Mouse (Mus musculus) spleen, postnatal 14 days (tissue): Measurements from ENCODE around the gene Xylt1.

Experiments
- DNase-seq, 2 experiments: peaks; one replicate each; pipeline ENCODE4 v3.0.0; 2021 to 2022; ENCODE audit warnings: low spot score in 2 of 2

Gene Xylt1

DNA sequence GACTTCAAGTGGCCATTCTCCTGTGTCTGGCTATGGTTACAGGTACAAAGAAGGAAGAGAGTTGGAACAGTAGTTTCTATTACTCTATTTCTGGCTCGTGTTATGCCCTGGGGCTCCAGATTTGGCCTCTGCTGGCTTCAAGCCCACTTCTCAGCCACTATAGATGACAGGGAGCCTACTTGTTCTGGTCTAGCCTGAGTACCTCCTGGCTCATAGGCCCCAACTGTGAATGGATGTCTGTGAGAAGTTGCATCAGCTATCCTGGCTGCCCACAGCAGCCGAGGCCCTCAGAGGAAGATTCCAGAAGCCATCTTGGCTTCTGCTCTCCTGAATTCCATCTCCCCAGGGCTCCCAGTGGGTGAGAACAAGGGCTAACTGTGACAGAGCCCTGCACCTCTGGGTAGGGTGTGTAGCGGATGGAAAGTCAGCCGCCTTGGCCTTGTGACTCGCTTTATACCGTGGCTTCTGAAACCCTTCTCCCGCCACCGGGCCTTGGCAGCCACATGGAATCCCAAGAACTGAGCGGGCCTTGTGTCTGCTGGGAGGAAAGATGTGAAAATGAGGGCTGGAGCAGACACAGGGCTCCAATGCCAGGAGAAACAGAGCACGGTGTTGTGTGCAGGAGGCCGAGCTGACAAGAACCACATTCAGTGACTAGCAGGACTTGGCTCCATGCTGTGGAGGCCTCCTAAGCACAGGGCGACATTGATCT lies 55.1 kb downstream of the Xylt1 start:
- no peak for DNase-seq

DNA sequence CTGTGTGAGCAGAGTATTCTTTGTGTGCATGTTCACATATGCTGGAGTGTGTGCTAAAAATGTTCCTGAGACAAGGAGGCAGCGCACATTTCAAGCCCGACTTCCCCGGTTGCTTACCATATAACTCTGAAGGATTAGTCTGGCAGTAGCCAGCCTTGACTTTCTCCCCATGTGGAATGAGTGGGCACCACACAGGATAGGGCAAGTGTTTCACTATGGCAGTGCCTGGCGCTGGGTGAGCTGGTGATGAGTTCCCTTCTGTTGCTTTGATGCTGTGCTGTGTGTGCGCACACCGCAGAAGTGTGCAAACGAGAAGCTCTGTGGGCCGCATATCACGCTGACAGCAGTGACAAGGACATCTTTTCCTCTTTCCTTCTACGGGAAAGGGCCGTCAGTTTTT lies 56.1 kb downstream of the Xylt1 start:
- no peak for DNase-seq

DNA sequence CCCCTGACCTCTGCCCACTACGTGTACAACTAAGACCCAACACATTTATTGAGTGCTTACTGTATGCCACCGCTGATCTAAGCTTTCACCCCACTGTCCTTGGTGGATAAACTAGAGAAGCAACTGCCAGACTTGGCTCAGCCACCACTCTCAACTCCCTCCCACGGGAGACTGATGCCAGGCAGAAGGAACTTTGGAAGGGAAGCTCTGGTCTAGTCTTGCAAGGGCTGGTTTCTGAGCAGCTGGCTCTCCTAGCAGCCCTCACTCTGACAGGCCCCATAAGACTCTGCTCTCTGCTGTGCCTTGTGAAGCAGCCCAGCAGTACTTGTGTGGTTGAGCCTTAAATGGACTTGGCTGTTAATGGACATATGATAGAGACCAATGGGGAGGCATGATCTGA lies 60.2 kb downstream of the Xylt1 start:
- DNase-seq, result no peak

DNA sequence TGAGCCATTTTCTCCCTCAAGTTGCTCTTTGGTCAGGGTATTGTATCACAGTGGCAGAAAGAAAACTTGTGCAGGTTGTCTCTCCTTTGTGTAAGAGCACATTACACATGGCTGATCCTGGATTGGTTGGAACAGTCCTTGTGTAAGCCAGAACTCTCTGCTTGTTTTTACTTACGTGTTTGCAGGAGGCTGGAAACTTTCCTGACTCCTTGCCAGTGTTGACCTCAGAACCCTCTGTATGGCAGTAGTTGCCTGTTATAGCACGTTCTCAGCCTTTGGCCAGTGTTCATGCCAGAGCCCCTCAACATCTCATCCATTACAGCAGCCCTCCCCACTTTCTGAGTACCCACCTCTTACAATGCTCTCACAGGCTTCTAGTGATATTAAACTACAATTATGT lies 61.9 kb downstream of the Xylt1 start:
- DNase-seq, result no peak

DNA sequence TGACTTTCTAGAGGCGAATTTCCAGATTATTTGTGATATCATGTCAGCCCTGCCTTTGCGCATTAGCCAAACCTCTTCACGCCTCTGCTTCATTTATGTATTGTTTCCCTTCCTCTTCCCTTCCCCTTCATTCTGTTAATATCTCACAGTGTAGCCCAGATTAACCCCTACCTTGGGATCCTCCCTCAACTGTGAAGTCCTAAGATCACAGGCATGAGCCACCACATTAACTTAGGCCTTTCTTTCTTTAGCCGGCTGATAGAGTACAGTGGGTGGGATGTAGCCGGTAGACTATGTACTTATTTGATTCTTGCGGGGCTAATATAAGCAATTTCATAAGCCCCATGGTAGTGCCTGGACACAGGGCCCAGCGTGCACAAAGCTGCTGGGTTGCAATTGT lies 62.4 kb downstream of the Xylt1 start:
- DNase-seq, result no peak

DNA sequence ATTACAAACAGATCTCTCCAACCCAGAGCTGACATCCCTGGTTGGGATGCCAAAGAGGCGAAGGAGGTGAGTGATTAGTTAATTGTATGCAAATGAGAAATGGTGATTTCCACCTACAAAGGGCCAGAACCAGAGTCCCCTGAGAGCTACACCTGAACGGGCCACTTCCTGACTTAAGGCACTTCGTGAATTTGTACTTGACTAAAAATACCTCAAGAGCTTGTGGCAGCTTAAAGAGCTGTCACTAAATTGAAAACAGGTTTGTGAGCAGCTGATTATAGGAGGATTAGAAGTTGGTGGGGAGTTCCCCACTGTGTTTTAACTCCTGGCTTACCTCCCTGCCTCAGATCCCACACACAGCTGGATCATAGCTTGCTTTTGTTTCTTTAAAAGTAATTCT lies 64.7 kb downstream of the Xylt1 start:
- DNase-seq, result no peak

DNA sequence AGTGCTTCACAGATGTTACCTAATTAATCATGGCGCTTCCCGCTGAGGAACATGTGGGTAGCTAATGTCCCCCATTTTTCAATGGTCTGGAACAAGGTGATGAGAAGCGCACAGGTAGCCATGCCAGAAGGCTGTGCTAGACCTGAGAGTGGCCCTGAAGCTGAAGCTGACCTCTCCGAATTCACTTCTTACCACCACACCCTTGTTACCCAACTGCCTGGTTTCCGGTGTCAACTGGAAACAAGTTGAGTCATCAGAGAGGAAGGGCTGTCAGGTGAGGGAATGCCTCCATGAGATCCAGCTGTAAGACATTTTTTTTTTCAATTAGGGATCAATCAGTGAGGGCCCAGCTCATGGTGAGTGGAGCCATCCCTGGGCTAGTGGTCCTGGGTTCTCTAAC lies 68.8 kb downstream of the Xylt1 start:
- DNase-seq, result no peak

DNA sequence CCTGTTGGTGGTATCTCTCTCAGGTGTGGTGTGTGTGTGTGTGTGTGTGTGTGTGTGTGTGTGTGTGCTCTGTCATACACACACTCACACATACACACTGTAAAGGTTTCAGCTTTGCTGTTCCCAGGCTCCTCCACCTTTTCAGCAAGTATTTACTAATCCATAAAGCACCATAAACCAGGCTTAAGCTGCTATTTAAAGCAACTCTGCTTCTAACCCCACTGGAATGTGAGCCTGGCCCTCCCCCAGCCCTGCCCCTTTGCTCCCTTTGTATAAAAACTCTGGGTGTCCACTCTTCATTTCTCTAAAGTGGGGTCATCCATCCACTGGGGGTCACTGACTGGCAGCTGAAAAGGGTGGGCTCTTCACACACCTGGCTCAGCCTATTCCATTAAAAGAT lies 70.4 kb downstream of the Xylt1 start:
- no peak for DNase-seq

DNA sequence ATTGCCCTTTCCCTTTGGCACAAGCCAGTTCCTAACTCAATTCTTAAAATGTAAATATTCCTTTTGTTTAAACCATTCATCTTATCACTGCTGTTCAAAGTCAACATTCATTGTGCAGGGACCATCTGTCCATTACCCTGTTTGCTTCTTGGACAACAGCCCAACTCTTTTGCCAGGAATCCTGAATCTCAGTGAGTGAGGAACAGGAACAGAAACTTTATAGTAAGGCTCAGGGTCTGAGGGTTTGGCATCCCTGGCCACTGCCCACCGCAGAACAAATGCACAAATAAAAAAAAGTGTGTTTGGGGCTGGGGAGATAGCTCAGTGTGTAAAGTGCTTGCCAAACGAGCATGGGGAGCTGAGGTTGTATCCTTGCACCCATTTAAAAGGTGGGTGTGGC lies 71.5 kb downstream of the Xylt1 start:
- no peak for DNase-seq

DNA sequence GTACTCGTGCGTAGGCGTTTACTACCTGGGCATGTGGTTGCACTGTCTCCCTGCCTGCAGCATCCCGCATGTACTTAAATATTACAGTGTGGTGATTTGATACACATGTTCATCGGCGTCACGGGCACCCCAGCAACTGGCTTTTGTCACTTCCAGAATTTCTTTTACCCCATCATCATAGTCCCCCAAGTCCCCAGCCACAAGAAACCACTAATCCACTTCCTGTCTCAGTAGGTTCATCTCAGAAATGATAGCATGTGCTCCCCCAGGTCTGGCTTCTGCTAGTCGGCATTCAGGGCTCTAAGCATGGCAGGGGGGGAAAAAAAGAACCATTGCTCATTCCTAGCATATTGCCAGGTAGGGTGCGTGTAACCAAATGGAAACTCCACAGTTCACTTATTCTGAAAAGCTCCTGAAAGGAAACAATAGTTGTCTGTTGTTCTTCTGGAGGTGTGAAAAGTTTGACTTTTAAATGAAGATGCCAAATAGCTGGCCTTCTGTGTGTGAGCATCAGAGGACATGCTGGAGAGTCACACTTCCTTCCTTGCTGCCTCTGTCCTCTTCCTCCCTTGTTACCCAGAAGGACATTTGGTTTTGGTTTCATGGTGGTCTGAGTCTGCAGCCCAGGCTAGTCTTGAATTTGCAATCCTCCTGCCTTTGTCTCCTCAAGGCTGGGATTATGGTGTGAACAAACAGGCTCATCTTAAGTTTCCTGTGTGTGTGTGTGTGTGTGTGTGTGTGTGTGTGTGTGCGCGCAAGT lies 74.2 kb downstream of the Xylt1 start:
- DNase-seq, result no peak

DNA sequence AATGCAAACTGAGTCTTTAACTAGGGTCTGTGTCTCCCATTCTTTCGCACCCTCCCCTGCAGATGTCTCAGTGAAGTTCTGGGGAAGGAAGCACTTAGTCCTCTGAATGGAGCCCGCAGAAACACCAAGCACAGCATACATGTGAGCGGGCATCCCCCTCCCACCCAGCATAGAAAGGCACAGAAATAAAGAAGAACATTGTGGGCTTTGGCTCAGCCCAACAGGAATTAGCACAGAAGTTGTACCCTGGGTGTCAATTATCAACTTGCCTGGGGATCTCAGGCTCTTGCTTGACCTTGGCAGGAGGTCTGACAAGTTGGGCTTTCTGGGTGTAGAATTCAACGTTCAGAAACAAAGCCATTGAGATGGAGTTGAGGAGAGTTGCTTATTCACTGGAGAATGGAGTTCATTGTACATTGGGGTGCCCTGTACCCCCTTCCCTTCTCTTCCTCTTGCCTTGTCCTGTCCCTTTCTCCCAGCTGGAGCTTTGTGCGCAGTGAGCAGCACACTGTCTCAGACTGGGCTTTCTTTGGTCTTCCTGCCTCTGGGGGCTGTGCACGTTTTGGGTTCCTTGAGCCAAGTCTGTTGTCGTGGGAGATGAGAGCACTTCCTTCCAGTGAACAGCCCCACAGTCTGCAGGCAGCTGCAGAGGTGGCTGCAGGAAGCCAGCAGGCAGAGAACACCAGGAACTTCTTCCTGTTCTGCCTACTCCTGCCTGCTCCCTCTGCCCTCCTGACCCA lies 81.6 kb downstream of the Xylt1 start:
- no peak for DNase-seq

DNA sequence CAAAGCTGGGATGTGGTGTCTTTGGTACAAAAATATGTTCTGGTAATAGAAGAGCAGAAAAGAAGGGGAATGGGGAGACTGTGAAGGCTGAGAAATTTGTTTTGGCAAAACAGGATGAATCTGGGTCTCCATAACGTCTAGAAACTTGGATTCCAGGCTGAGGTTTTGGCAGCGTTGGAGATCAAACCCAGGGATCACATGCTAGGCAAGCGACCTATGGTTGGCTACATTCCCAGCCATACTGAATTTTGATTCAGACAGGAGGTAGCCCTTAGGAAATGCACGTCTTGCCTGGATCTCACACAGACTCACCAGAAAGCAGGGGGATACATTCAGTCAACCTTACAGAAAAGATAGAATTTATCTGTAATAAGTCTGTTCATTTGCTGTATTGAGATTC lies 84.2 kb downstream of the Xylt1 start:
- DNase-seq, result no peak

DNA sequence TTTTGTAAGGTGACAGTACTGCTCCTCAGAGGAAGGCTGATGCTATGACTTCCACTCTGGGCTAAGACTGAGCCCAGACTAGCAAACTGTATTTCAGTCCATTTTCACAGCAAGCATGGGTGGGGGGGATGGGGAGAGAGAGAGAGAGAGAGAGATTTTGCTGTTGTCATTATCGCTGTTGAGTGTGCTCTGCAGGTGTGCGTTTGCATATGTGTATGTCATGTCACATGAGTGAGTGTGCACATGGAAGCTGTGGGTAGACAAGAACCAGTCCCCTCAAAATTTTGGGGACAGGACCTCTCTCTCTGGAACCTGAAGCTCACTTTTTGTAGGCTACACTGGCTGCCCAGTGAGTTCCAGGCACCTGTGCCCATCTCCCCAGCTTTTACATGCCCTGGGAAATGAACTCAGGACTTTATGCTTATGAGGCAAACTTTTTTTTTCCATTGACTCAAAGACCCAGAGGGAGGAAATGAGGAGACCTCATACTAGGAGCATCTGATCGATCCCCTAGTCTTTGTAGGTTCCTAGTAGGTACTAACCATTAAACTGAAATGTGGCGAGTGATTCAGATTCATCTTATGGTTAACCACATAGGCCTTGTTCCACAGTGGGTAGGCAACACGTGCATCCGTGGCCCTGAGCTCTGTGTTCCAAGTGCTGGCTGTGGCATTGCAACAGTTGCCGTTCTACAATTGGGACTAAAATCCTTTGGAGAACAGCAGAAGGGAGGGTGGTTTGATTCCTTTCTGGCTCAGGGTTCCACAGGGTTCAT lies 85.4 kb downstream of the Xylt1 start:
- no peak for DNase-seq

DNA sequence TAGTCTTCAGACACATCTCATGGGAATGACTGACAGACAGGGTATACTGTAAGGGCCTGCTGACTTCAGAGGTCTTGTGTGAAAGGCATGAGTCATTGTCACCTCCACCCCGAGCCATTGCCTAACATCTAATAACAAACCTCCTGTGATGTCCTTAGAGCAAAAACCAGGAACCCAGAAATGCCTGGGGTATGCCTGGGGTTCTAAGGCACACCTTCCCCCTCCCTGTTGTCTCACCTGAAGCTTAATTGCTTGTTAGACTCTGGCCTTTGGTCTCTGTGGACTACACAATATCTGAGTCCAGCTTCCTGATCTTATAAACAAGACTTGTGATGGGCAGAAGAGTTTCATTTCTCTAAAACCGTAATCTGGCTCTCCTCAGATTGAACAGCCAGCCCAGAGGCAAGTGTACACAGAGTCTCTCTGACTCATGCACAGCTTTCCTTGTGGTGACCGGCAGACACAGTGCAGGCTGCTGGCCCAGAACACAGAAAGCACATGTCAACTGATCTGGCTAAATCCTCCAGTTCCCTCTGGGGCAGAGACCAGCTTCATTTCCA lies 89.5 kb downstream of the Xylt1 start:
- DNase-seq, result no peak

DNA sequence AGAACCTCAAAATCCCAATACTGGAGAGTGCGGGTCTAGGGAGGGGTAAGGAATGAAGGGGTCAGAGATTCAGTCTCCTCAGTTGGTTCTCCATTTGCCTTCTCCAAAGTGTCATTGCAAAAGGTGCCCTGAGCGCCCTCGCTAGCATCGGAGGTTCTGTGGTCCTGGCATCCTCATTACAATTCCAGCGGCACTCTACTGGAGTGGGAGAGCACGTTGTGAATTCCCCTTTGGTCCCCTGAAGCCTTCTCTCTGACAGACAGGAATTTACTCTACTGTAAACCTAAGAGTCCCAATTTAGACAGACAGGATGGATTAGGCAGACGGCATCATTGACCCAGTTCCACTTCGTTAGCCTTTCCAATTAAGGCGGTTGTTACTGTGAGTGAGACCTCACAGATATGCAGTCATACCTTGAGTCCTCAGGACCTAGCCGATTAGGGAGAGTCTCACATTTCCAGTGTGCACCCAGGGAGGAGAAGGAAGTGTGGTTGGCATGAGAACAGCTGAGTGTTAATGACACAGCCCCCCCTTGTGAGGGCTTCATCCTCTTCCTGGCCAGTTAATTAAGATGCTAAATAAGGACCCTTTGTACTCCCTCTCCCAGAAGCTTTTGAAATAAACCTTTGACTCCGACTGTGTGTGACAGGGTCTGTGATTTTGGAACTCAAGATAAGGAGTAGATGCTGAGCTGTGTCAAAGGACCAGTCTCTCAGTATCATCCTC lies 91.4 kb downstream of the Xylt1 start:
- DNase-seq, result no peak

DNA sequence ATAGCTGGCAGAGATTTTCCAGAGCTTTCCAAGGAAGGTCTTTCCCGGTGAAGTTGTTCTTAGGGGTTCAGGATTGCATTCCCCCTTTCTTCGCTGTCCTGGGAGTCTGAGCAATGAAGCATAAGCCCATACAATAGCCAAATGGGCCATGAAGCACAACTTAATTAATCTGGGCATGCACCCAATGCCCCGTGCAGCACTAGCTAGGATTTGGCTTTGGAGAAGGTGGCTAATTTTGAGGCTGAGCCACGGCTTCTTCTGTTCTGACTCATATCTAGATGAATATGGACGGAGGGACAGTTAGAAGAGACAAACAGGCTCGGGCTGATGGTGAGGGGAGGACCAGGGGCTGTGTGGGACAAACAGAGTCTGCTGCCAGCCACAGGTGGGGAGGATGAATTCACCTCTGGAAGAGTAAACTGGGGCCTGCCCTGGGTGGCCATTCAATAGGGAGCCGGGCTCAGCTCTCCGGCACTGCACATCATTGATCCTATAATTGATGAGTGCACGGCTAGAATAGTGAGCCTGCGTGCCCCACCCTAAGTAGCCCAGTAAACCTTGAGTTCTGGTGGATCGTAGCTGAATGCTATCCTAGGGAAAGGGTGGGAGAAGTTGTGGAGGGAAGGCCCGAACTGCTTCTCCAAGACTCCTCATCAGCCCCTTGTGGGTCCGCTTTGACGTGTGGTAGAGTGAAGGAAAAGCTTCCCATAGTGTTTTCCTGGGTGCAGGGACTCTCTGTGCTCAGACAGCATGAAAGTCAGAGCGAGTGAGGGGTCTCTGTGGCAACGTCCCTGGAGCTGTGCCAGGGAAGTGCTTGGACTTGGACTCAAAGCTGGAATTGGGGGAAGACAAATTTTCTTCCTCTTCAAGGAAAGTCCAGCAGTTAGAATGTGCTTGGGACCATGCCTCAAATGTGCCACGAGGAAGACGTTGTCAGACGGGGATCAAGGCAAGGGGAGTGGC lies 92.3 kb downstream of the Xylt1 start:
- DNase-seq, result no peak

DNA sequence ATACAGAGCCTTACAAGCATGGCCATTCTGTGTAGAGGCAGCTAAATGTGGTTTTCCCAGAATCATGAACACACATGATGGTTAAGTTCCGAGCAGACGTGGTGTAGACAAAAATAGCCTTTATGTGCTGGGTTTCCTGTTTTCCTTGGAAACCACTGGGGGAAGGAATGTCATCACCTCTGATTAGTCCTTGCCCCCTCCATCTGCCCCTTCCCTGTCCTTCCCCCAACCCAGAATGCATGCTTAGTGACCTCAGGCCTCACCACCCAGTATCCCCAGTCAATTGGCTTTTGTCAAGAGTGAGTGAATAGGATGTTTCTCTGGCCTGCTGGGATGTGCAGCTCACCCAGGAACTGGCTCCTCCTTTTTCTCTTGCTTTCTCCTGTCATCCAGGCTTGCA lies 93.5 kb downstream of the Xylt1 start:
- no peak for DNase-seq

DNA sequence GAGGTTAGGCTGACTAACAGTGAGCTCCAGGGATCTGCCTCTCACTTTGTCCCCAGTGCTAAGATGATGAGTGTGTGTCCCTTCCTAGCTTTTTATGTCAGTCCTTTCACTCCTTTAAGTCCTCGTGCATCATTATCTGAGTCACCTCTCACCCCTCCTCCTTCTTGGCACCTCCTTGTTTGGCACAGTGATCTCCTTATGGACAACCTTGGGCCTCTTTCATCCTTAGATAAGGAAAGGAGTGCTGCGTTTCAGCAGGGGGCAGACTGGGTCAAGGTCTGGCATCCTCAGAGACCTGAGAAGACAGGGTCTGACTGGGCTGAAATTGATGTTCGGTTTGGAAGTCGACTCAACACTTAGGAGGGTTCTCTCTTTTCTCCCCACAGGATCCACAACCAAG lies 94.3 kb downstream of the Xylt1 start:
- DNase-seq, result no peak

DNA sequence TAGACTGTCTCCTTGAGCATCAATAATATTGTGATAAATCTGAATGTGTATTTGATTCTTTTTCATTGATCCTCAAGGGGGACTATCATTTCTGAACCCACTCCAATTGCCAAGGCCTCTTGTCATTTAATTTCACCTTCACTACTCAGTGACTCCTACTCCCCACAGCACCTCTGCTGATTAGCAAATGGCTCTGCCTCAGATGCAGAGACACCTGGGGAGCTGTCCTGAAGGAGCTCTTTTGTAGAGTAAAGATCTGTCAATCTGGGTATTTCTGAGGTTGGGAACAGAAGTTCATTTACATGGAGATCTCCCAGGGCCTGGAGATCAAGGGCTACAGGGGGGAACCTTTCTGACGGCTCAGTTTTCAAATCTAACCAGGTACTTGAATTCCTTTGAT lies 98.2 kb downstream of the Xylt1 start:
- no peak for DNase-seq

DNA sequence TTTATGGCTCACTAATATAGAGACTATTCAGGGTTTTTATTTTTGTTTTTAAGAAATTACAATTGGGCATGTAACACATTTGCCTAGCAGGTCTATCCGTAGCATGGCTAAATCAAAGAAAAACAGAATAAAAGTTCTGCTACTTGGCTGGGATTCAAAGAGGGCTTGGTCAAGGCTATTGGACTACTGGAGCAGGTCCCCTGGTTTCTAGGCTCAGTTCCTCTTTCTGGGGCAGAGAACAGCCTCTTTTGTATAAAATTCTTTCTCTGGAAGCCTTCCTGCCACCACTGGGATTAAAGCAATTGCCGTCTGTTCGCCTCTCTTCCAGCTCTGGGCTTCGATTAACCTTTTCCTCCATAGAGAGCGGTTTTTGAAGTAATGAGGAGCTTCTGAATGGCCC lies 100.1 kb downstream of the Xylt1 start:
- DNase-seq, result no peak
